Mouse (Mus musculus) kidney, postnatal 0 days (tissue): ENCODE measurements at regions not wholly inside any gene's neighbourhood (a gene's known extent, or its start where the extent isn't known, plus 50 kb on each side); places are given as distances from the start of the nearest gene placed in this dataset.
A peak's percentile ranks its signal among the peaks of the same experiment; 100 is the strongest.

ENCODE experiments used
- ATAC-seq: fragments of 200-750 bp; cut with Nextera tagmentation; replicated peaks from 2 replicates; pipeline ENCODE4 v1.8.0; 2017; ENCODE audit warnings: low read depth, moderate number of reproducible peaks, moderate TSS enrichment, moderate library complexity; ENCODE audit not compliant: low FRiP score
- DNase-seq: peaks from one replicate; pipeline ENCODE4 v3.0.0-alpha.2; 2016; ENCODE audit warnings: low spot score
- H3K27ac ChIP-seq: fragments of 300-500 bp; sonication (generic); 2 replicates; pipeline ENCODE4 v1.5.1; 2014; ENCODE audit warnings: mild to moderate bottlenecking
- H3K27me3 ChIP-seq: fragments of 300-500 bp; sonication (generic); 2 replicates; pipeline ENCODE4 v1.6.1; 2014; ENCODE audit warnings: low read length, mixed read lengths; ENCODE audit not compliant: insufficient read depth
- H3K36me3 ChIP-seq: fragments of 300-500 bp; sonication (generic); 2 replicates; pipeline ENCODE4 v1.6.1; 2014; ENCODE audit warnings: low read length, mixed read lengths; ENCODE audit not compliant: insufficient read depth
- H3K4me1 ChIP-seq: fragments of 300-500 bp; sonication (generic); replicated peaks from 2 replicates; pipeline ENCODE4 v1.6.1; 2014; ENCODE audit warnings: antibody characterized with exemption, low read length, mixed read lengths; ENCODE audit not compliant: insufficient read depth
- H3K4me2 ChIP-seq: fragments of 300-500 bp; sonication (generic); 2 replicates; pipeline ENCODE4 v1.6.1; 2014; ENCODE audit warnings: mild to moderate bottlenecking, low read length, moderate library complexity, mixed read lengths
- H3K4me3 ChIP-seq: fragments of 300-500 bp; sonication (generic); replicated peaks from 2 replicates; pipeline ENCODE4 v1.5.1; 2014; ENCODE audit warnings: low read depth, low read length
- H3K9ac ChIP-seq: fragments of 300-500 bp; sonication (generic); 2 replicates; pipeline ENCODE4 v1.6.1; 2014; ENCODE audit warnings: low read depth, low read length
- H3K9me3 ChIP-seq: fragments of 300-500 bp; sonication (generic); replicated peaks from 2 replicates; pipeline ENCODE4 v1.6.1; 2016; ENCODE audit warnings: low read length, inconsistent platforms, mixed read lengths
- CTCF ChIP-seq: IDR thresholded peaks from 2 replicates; pipeline ENCODE4 v1.5.1; 2016; ENCODE audit warnings: antibody characterized with exemption, low read depth, mild to moderate bottlenecking, moderate library complexity
- WGBS: fragments of 180-500 bp; shearing (Covaris S2); extraction: QIAGEN DNeasy Blood & Tissue Kit; methylation state at CpG from one replicate; pipeline ENCODE4 v1.1.7; 2014; 5-methylcytosine and 5-hydroxymethylcytosine counted together

GRCm38 (mm10) chr12:49944911-49945627 lies 560.1 kb downstream of the Gm43517 start:
- Histone ChIP-seq H3K27me3 (no peaks in the 10 kb centered on the region), H3K4me3 (no peak overlapping the region), H3K36me3 (no peaks in the 10 kb centered on the region), H3K4me1 (no peaks in the 10 kb centered on the region), H3K4me2 (no peak overlapping the region), H3K9ac (no peak overlapping the region), H3K27ac (no peak overlapping the region), H3K9me3 (no peaks in the 10 kb centered on the region)
- ATAC-seq (no peak), DNase-seq (no peak)
- WGBS: 59% methylated on average over 9 of the region's 9 CpGs
- TF ChIP-seq CTCF: no peak

DNA sequence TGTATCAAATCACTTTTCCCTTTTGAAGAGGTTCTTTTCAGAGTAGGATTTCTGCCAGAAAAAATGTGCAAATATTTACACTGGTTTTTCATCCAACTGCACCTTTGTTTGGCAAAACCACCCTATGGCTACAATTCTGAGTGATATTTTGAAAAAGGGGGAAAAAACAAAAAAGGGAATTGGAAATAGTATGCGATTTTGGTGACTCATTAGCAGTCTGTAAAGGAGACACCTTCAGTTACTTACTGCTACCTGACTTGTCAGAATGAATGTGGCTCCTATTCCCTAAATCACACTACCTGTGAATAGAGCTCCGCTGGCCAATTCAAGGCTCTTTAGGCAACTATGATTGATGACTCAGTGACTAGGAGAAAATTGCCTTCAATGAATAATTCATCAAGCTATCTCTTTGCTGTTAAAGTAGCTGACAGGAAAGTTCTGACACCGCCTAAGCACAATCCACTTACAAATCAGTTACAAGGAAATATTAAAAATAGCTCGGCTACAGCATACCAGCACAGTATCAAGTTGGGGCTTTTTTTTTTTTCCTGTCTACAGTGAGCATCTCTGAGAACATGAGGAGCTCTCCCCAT lies 560.8 kb downstream of the Gm43517 start:
- no peak for TF ChIP-seq CTCF
- H3K4me1 ChIP-seq: no peaks in the 10 kb centered on the region
- no peaks in the 10 kb centered on the region for H3K27me3 ChIP-seq
- H3K36me3 ChIP-seq: no peaks in the 10 kb centered on the region
- no peak overlapping the region for H3K27ac ChIP-seq
- ATAC-seq (no peak), DNase-seq (no peak)
- H3K9ac ChIP-seq: no peak overlapping the region
- no peak overlapping the region for H3K4me3 ChIP-seq
- H3K4me2 ChIP-seq: no peak overlapping the region
- H3K9me3 ChIP-seq: no peaks in the 10 kb centered on the region
- WGBS: 50% methylated on average over 4 of the region's 4 CpGs

GRCm38 (mm10) chr12:49946752-49947260 lies 561.8 kb downstream of the Gm43517 start:
- H3K36me3 ChIP-seq: no peaks in the 10 kb centered on the region
- ATAC-seq (no peak), DNase-seq (no peak)
- no peak for TF ChIP-seq CTCF
- H3K4me1 ChIP-seq: no peaks in the 10 kb centered on the region
- H3K4me2 ChIP-seq: no peak overlapping the region
- H3K4me3 ChIP-seq: no peak overlapping the region
- 71% methylated on average over 5 of the region's 5 CpGs for WGBS
- no peak overlapping the region for H3K9ac ChIP-seq
- H3K27ac ChIP-seq: no peak overlapping the region
- H3K27me3 ChIP-seq: no peaks in the 10 kb centered on the region
- H3K9me3 ChIP-seq: no peaks in the 10 kb centered on the region

- Histone ChIP-seq H3K4me1 (no peaks in the 10 kb centered on the region), H3K9me3 (no peaks in the 10 kb centered on the region), H3K36me3 (no peaks in the 10 kb centered on the region), H3K27me3 (no peaks in the 10 kb centered on the region), H3K27ac (no peak overlapping the region), H3K4me3 (no peak overlapping the region), H3K4me2 (no peak overlapping the region), H3K9ac (no peak overlapping the region)
- DNase-seq (no peak), ATAC-seq (no peak)
- WGBS: 80% methylated on average over 5 of the region's 5 CpGs
- TF ChIP-seq CTCF: no peak
Observed at GRCm38 (mm10) chr12:49950986-49951385, 566.0 kb downstream of the Gm43517 start.

DNA sequence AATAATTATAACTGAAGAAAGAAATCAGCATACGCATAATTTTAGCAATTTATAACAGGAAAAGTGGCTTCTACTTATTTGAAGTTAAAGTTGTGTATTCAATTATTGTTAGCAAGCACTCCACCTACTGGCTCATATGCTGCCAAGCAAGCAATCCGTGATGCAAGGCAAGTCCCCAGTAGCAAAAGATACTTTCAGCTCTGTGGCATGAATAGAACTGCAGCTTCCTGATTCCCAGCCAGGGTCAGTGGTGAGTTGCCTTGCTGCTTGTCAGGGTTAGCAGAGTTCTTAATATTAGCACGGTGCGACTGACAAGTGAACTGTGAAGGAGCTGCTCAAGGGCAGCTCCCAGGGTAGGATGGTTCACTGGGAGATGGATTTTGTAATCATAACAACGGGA lies 566.8 kb downstream of the Gm43517 start:
- H3K4me2 ChIP-seq: no peak overlapping the region
- H3K27ac ChIP-seq: no peak overlapping the region
- peak; percentile 58 for DNase-seq
- peak; percentile 69 for TF ChIP-seq CTCF
- no peak overlapping the region for H3K9ac ChIP-seq
- ATAC-seq: no peak
- 43% methylated on average over 5 of the region's 5 CpGs for WGBS
- no peaks in the 10 kb centered on the region for H3K36me3 ChIP-seq
- H3K4me3 ChIP-seq: no peak overlapping the region
- no peaks in the 10 kb centered on the region for H3K27me3 ChIP-seq
- no peaks in the 10 kb centered on the region for H3K4me1 ChIP-seq
- no peaks in the 10 kb centered on the region for H3K9me3 ChIP-seq

DNA sequence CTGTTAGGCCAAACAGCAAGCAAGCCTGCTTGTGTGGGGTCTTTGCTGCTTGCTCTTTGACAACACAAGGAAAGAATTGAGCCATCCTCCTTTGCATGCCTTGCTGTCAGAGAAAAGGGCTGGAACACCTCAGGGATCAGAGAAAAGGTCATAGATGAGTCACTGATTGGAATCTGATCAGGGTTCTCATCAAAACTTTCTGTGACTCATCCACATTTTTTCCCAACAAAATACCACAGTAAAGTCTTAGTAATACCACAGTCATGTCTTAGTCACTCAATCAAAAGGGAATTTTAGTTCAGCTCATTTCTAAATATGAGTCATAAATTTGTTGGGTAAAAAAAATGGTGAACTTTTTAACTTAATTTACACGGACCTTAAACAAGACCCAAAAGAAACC lies 583.1 kb downstream of the Gm43517 start:
- Histone ChIP-seq H3K4me2 (no peak overlapping the region), H3K4me1 (no peaks in the 10 kb centered on the region), H3K9me3 (no peaks in the 10 kb centered on the region), H3K27me3 (no peaks in the 10 kb centered on the region), H3K9ac (no peak overlapping the region), H3K36me3 (no peaks in the 10 kb centered on the region), H3K4me3 (no peak overlapping the region), H3K27ac (no peak overlapping the region)
- DNase-seq (no peak), ATAC-seq (no peak)
- no peak for TF ChIP-seq CTCF
- 68% methylated on average over 1 of the region's 1 CpGs for WGBS
